ENCODE assay signal across 14 mouse cellular contexts in the genomic region with DNA sequence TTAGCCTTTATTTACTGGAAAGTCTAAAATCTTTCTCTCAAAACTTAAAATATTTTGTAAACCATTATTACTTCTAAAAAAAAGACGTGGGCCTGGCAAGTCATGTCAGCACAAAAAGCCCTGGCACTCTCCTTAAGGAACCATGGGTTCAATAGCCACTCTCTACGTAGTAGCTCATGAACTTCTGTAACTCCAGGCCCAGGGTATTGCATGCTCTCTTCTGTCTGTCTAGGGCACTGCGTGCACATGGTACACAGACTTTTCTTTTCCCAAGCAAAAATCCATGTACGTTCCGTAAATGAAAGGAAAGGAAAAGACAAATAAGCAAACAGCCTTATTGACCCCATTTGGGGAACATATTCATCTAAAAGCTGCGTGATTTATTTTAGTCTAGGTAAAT.
DNase-seq lines count a peak whose midpoint lies in the region; ATAC-seq and TF ChIP-seq lines count a peak whose summit lies in the region.
"Had no signal": no experiment of that assay in that cellular context is flagged by ENCODE, and none has a peak within 500 bp of the region (broad histone marks: within the 10 kb centered on the region; RNA-seq: fewer than 3 reads in every experiment).

No protein-coding gene starts in this region.

- no peak for TF ChIP-seq EP300 in liver, postnatal 0 days (IDR thresholded peaks at IDR 0.05; ENCODE audit: low read depth)

- no peak overlapping the region for H3K4me3 ChIP-seq in hindbrain, embryonic 15.5 days
- H3K4me3 ChIP-seq in hindbrain, embryonic 12.5 days = no peak overlapping the region
- no peak overlapping the region for H3K4me3 ChIP-seq in liver, postnatal 0 days (ENCODE audit: low read depth, low read length)
- no peak overlapping the region for H3K4me3 ChIP-seq in liver, embryonic 11.5 days (ENCODE audit: low read depth, low read length)
- H3K4me3 ChIP-seq in embryonic facial prominence, embryonic 15.5 days (replicated peaks) = no peak overlapping the region
- no peak overlapping the region for H3K4me3 ChIP-seq in limb, embryonic 15.5 days
- H3K4me3 ChIP-seq: left cerebral cortex, adult 2 months; neural tube, embryonic 12.5 days had no signal

- no peak for TF ChIP-seq CTCF in liver, postnatal 0 days (IDR thresholded peaks at IDR 0.05; ENCODE audit: low read depth)

- WGBS in hindbrain, embryonic 15.5 days = 74% methylated on average over 6 of the region's 6 CpGs
- 83% methylated on average over 6 of the region's 6 CpGs for WGBS in hindbrain, embryonic 12.5 days
- WGBS in liver, postnatal 0 days (ENCODE audit: insufficient replicate concordance) = 57% methylated on average over 6 of the region's 6 CpGs
- WGBS in liver, embryonic 11.5 days = 73% methylated on average over 6 of the region's 6 CpGs
- 43% methylated on average over 6 of the region's 6 CpGs for WGBS in embryonic facial prominence, embryonic 15.5 days
- 54% methylated on average over 6 of the region's 6 CpGs for WGBS in limb, embryonic 15.5 days

- no peak for DNase-seq in liver, postnatal 0 days
- DNase-seq in liver, embryonic 11.5 days (ENCODE audit: low spot score) = no peak
- DNase-seq in yolk sac, embryonic 10.5 days (ENCODE audit: low spot score) = no peak
- DNase-seq: adrenal gland, adult 2 months; liver; thymus, postnatal 14 days had no signal

- H3K27ac ChIP-seq in hindbrain, embryonic 15.5 days (replicated peaks) = peak overlapping the region; percentile 16
- H3K27ac ChIP-seq in hindbrain, embryonic 12.5 days = no peak overlapping the region
- H3K27ac ChIP-seq in liver, postnatal 0 days (ENCODE audit: low read depth) = no peak overlapping the region
- H3K27ac ChIP-seq in liver, embryonic 11.5 days (ENCODE audit: low read depth, low read length) = no peak overlapping the region
- H3K27ac ChIP-seq in embryonic facial prominence, embryonic 15.5 days (replicated peaks) = peak overlapping the region; percentile 74
- 0 out of 2 replicates have a peak overlapping the region, but pooled peaks have one; percentile 22 for H3K27ac ChIP-seq in limb, embryonic 15.5 days
- H3K27ac ChIP-seq: left cerebral cortex, adult 2 months; neural tube, embryonic 12.5 days had no signal

- ATAC-seq in hindbrain, embryonic 15.5 days (ENCODE audit: low FRiP score, low read depth) = no peak; the same call in 1 of the 2 replicates
- ATAC-seq in hindbrain, embryonic 12.5 days (ENCODE audit: low FRiP score) = no peak
- peak; percentile 74 for ATAC-seq in liver, postnatal 0 days
- no peak for ATAC-seq in liver, embryonic 11.5 days (replicated peaks; ENCODE audit: low FRiP score)
- no peak for ATAC-seq in embryonic facial prominence, embryonic 15.5 days (ENCODE audit: insufficient number of reproducible peaks, low FRiP score, low TSS enrichment, low read depth)
- ATAC-seq in limb, embryonic 15.5 days (ENCODE audit: insufficient number of reproducible peaks, low FRiP score, low TSS enrichment, low read depth) = no peak
- ATAC-seq: inflammation-experienced regulatory T-cells, adult 6 months had no signal

- H3K36me3 ChIP-seq in hindbrain, embryonic 15.5 days = peaks cover 3% of the 10 kb centered on the region; the same call in 1 of the 2 replicates
- H3K36me3 ChIP-seq in hindbrain, embryonic 12.5 days = no peaks in the 10 kb centered on the region
- H3K36me3 ChIP-seq in liver, postnatal 0 days (replicated peaks; ENCODE audit: insufficient read depth, low read length) = no peaks in the 10 kb centered on the region
- no peaks in the 10 kb centered on the region for H3K36me3 ChIP-seq in liver, embryonic 11.5 days (ENCODE audit: control insufficient read depth, insufficient read depth, low read length)
- H3K36me3 ChIP-seq in embryonic facial prominence, embryonic 15.5 days = no peaks in the 10 kb centered on the region
- H3K36me3 ChIP-seq in limb, embryonic 15.5 days = no peaks in the 10 kb centered on the region
- H3K36me3 ChIP-seq: G1E; neural tube, embryonic 12.5 days had no signal

- no peak overlapping the region for H3K4me2 ChIP-seq in hindbrain, embryonic 15.5 days
- H3K4me2 ChIP-seq in hindbrain, embryonic 12.5 days (replicated peaks) = no peak overlapping the region
- peak overlapping the region; percentile 43 for H3K4me2 ChIP-seq in liver, postnatal 0 days (ENCODE audit: low read depth, low read length)
- no peak overlapping the region for H3K4me2 ChIP-seq in liver, embryonic 11.5 days
- H3K4me2 ChIP-seq in embryonic facial prominence, embryonic 15.5 days (replicated peaks) = peak overlapping the region; percentile 22; the same call in 1 of the 2 replicates
- H3K4me2 ChIP-seq in limb, embryonic 15.5 days = no peak overlapping the region
- H3K4me2 ChIP-seq: neural tube, embryonic 12.5 days had no signal

- H3K27me3 ChIP-seq in hindbrain, embryonic 15.5 days = 0 out of 2 replicates have a peak, but pooled peaks cover 5% of the 10 kb centered on the region
- peaks cover 3% of the 10 kb centered on the region for H3K27me3 ChIP-seq in hindbrain, embryonic 12.5 days
- H3K27me3 ChIP-seq in liver, postnatal 0 days (ENCODE audit: insufficient read depth, low read length) = no peaks in the 10 kb centered on the region
- no peaks in the 10 kb centered on the region for H3K27me3 ChIP-seq in liver, embryonic 11.5 days (replicated peaks; ENCODE audit: control insufficient read depth, insufficient read depth, low read length)
- no peaks in the 10 kb centered on the region for H3K27me3 ChIP-seq in embryonic facial prominence, embryonic 15.5 days
- H3K27me3 ChIP-seq in limb, embryonic 15.5 days = no peaks in the 10 kb centered on the region
- H3K27me3 ChIP-seq: neural tube, embryonic 12.5 days had no signal

- H3K4me1 ChIP-seq in hindbrain, embryonic 15.5 days (replicated peaks) = peaks cover 16% of the 10 kb centered on the region
- H3K4me1 ChIP-seq in hindbrain, embryonic 12.5 days = peaks cover 7% of the 10 kb centered on the region; the same call in 1 of the 2 replicates
- H3K4me1 ChIP-seq in liver, postnatal 0 days (ENCODE audit: insufficient read depth) = no peaks in the 10 kb centered on the region
- H3K4me1 ChIP-seq in liver, embryonic 11.5 days (replicated peaks; ENCODE audit: control insufficient read depth, insufficient read depth, low read length) = no peaks in the 10 kb centered on the region
- H3K4me1 ChIP-seq in embryonic facial prominence, embryonic 15.5 days = peaks cover 25% of the 10 kb centered on the region
- H3K4me1 ChIP-seq in limb, embryonic 15.5 days = 0 out of 2 replicates have a peak, but pooled peaks cover 4% of the 10 kb centered on the region

- H3K9me3 ChIP-seq in hindbrain, embryonic 15.5 days = no peaks in the 10 kb centered on the region
- no peaks in the 10 kb centered on the region for H3K9me3 ChIP-seq in hindbrain, embryonic 12.5 days (replicated peaks)
- no peaks in the 10 kb centered on the region; the same call in 1 of the 2 replicates for H3K9me3 ChIP-seq in liver, postnatal 0 days (ENCODE audit: low read length)
- H3K9me3 ChIP-seq in liver, embryonic 11.5 days (ENCODE audit: control insufficient read depth, low read length) = no peaks in the 10 kb centered on the region
- 0 out of 2 replicates have a peak, but pooled peaks cover 5% of the 10 kb centered on the region for H3K9me3 ChIP-seq in embryonic facial prominence, embryonic 15.5 days (replicated peaks)
- no peaks in the 10 kb centered on the region for H3K9me3 ChIP-seq in limb, embryonic 15.5 days
- H3K9me3 ChIP-seq: G1E; neural tube, embryonic 12.5 days had no signal

- H3K9ac ChIP-seq in hindbrain, embryonic 15.5 days = no peak overlapping the region
- H3K9ac ChIP-seq in hindbrain, embryonic 12.5 days = no peak overlapping the region
- H3K9ac ChIP-seq in liver, postnatal 0 days (replicated peaks) = no peak overlapping the region
- H3K9ac ChIP-seq in liver, embryonic 11.5 days (ENCODE audit: low read depth, low read length) = no peak overlapping the region
- H3K9ac ChIP-seq in embryonic facial prominence, embryonic 15.5 days = no peak overlapping the region
- no peak overlapping the region for H3K9ac ChIP-seq in limb, embryonic 15.5 days
- H3K9ac ChIP-seq: neural tube, embryonic 12.5 days had no signal

Comparison
In these comparisons a context has a peak if more than half of its experiments do, and no peak if none do; other contexts are left out.
1. H3K27ac ChIP-seq: peak in hindbrain, embryonic 15.5 days (single experiment), embryonic facial prominence, embryonic 15.5 days (single experiment) and limb, embryonic 15.5 days (single experiment); none in hindbrain, embryonic 12.5 days (single experiment), liver, postnatal 0 days (single experiment) and liver, embryonic 11.5 days (single experiment).
2. H3K4me2 ChIP-seq: peak in liver, postnatal 0 days (single experiment) and embryonic facial prominence, embryonic 15.5 days (single experiment); none in hindbrain, embryonic 15.5 days (single experiment), hindbrain, embryonic 12.5 days (single experiment), liver, embryonic 11.5 days (single experiment) and limb, embryonic 15.5 days (single experiment).